Mouse (Mus musculus) ES-E14 (cell line): ENCODE data around the gene Kcnh3.

Experiments used
- CHD2 ChIP-seq: IDR thresholded peaks from 2 replicates; pipeline ENCODE4 v1.6.1; 2014; ENCODE audit warnings: mild to moderate bottlenecking, low read depth, low read length, inconsistent platforms
- HCFC1 ChIP-seq: IDR thresholded peaks from 2 replicates; pipeline ENCODE4 v1.6.1; 2012; ENCODE audit warnings: low read length, inconsistent platforms, borderline replicate concordance; ENCODE audit not compliant: insufficient read depth
- MAFK ChIP-seq: IDR thresholded peaks from 2 replicates; pipeline ENCODE4 v1.6.1; 2014; ENCODE audit warnings: mild to moderate bottlenecking, low read depth, low read length, inconsistent platforms; ENCODE audit not compliant: insufficient read depth
- ZC3H11A ChIP-seq: IDR thresholded peaks from 2 replicates; pipeline ENCODE4 v1.6.1; 2012; ENCODE audit warnings: low read depth, mild to moderate bottlenecking, inconsistent platforms, low read length, borderline replicate concordance
- ZNF384 ChIP-seq: IDR thresholded peaks from 2 replicates; pipeline ENCODE4 v1.6.1; 2012; ENCODE audit warnings: low read depth, low read length, inconsistent platforms

- TF ChIP-seq MAFK (no peak), ZNF384 (no peak), CHD2 (no peak), ZC3H11A (peak; percentile 2; the same call in 1 of the 2 replicates), HCFC1 (no peak)
Observed at GRCm38 (mm10) chr15:99214941-99215340, 9.7 kb upstream of the Kcnh3 start.
